Mouse (Mus musculus) C2C12 (cell line): ENCODE results near the gene Fam19a5.

Source experiments
- CTCF ChIP-seq: IDR thresholded peaks from one replicate; pipeline ENCODE4 v1.5.1; 2011; ENCODE audit not compliant: control insufficient read depth, insufficient read depth, insufficient read length
- MYOD1 ChIP-seq: IDR thresholded peaks from one replicate; pipeline ENCODE4 v1.6.1; 2011; ENCODE audit warnings: low read depth; ENCODE audit not compliant: control insufficient read depth, insufficient read length
- MYOG ChIP-seq: IDR thresholded peaks from one replicate; pipeline ENCODE4 v1.6.1; 2011; ENCODE audit not compliant: control insufficient read depth, insufficient read length; ENCODE audit errors: extremely low read depth

GRCm38 (mm10) chr15:87796571-87796970, 252.5 kb downstream of the Fam19a5 start:
- TF ChIP-seq CTCF = no peak
- TF ChIP-seq MYOG = no peak
- TF ChIP-seq MYOD1 = no peak
